Mouse (Mus musculus) naive thymus-derived CD4-positive, alpha-beta T cell, adult 2 months (primary cell): ENCODE measurements around the gene Nkap.
"Not testable (repeated sequence)": the region's sequence is repeated elsewhere in the genome, so short reads cannot be mapped to it uniquely, and the experiment has no call there.

ENCODE experiments used
- DNase-seq: peaks from one replicate; pipeline ENCODE4 v3.0.0-alpha.2; 2011; ENCODE audit warnings: low read depth

The Nkap gene

DNA sequence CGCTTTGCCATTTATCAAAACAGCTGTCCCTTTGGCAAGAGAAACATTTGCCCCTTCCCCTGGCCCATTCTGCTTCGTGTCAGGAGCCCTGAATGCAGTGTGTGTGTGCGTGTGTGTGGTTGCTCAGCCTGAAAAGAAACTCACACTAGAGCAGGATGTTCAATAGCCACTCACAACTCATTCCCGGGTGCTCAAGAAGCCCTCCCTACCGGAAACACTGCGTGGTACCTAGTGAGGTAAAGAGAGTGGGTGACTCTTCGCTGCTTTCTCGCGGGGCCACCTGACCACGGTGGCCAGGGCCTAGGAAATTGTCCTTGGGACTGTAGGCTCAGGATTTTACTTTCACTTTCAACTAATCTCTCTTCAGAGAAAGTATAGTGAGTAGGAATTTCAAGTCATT is 34.6 kb downstream of the Nkap start:
- peak; percentile 26 for DNase-seq

DNA sequence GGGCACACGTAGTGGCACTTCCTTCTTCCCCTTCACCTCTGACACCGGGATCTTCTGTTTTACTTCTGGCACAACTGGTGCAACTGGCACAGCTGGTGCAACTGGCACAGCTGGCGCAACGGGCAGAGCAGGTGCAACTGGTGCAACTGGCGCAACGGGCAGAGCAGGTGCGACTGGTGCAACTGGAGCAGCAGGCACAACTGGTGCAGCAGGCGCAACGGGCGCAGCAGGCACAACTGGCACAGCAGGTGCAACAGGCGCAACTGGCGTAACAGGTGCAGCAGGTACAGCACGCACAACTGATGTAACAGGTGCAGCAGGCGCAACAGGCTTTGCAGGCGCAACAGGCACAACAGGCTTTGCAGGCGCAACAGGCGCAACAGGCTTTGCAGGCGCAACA is 36.5 kb downstream of the Nkap start:
- DNase-seq = no peak

DNA sequence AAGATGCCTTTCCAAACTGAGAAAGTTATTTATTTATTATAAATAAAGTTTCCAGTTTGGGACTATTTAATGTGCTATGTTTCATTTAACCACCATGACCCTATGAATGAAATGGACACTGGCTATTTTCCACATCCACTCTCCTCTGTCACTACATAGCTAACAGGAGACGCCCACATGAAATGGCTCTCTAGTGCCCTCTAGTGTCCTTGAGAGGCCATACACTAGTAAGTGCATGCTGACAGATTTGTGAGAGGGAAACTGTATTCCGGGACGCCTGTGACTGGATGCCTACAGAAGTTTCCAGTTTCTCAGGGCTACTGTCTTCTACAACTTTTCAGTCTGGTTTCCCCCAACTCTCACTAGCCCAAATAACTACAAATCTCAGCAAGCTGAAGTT is 40.5 kb downstream of the Nkap start:
- DNase-seq = peak; percentile 71

DNA sequence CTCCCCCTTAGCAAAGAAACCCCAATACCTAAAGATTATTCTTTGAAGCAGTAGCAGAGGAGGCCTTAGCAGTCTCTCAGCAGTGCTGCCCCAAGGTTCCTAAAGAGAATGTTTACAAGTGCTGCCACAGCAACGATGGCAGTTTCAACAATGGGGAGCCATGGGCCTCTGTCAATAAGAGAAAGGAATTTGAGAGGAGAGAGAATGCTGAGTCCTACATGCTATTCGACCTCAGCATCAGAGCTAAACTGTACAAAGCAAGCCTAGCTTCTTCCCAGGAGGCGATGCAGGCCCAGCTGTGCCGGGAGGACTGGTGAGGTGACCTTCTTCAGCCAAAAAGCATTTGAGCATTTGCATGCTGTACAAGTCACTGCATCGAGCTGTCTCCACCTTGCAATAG is 42.1 kb downstream of the Nkap start, which contains the start of gene Akap14:
Akap14 (minus strand) TSS at position 101 of the 400 bp plus-strand sequence.
- DNase-seq = no peak

DNA sequence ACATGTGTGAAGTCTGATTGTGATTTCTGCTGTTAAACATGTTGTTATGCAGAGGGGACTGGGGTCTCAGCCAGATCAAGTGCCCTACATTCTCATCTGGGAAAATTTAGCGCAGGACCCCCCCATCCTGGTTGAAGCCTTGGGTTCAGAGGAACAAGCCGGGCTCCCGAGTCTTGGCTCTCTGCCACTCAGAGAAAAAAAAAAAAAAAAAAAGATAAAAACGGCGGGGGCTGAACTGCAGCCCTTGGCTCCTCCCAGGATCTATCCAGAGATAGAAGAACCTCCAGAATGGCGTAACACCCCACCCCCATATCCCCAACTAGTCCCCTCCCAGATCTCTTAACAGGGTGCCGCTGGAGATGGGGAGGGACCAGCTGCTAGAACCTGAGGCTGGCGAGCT is 57.8 kb downstream of the Nkap start:
- not testable (repeated sequence) for DNase-seq

DNA sequence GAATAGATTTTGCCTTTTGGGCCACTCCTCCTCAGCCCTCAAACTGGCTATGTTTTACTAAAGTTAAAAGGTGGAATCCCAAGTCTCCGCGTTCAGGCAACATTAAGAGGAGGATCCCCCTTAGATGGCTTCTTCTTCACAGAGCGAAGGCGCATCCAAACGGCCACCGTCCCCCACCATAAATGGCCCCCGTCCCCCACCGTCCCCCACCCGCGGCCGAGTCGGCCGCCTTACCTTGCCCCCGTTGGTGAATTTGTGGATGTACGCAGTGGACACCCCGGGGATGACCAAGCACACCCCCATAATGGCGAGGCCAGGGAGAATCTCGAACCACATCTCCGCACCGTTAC is 64.1 kb downstream of the Nkap start:
- DNase-seq = no peak

DNA sequence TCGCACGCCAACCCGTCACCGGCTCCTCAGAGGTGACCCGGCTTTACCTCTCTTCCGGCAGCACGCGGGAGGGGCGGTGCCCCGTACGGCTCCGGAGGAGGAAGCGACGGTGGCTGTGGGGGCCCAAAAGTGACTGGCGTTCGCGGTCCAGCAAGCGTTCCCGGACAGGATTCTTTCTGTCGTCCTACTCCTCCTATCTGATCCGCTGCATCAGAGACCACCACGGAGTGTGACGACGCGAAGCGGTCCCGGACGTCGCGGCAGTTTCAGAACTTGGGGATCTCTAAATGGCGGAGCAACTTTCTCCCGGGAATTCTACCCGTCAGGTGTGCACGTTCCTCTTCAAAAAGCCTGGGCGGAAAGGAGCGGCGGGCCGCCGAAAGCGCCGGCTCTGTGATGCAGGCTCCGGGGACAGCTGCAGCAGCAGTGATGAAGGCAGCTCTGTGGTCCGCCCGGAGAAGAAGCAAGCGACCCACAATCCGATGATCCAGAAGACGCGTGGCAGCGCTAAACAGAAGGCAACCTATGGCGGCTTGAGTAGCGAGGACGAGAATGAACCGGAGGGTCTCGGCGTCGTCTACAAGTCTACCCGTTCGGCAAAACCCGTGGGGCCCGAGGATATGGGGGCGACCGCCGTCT is 64.6 kb downstream of the Nkap start, which contains the start of the genes Ndufa1 and Rnf113a1:
Ndufa1 (minus strand) TSS at position 59 of the 639 bp plus-strand sequence.
Rnf113a1 (plus strand) TSS at position 141 of the 639 bp plus-strand sequence.
- peak; percentile 78 for DNase-seq

DNA sequence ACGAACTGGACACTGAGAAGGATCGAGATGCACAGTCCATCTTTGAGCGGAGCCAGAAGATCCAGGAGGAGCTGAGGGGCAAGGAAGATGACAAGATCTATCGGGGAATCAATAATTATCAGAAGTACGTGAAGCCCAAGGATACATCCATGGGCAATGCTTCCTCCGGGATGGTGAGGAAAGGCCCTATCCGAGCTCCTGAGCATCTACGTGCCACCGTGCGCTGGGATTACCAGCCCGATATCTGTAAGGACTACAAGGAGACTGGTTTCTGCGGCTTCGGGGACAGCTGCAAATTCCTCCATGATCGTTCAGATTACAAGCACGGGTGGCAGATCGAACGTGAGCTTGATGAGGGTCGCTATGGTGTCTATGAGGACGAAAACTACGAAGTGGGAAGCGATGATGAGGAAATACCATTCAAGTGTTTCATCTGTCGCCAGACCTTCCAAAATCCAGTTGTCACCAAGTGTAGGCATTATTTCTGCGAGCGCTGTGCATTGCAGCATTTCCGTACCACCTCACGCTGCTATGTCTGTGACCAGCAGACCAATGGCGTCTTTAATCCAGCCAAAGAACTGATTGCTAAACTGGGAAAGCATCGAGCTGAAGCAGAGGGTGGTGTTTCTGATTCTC is 65.3 kb downstream of the Nkap start:
- peak; percentile 19 for DNase-seq

DNA sequence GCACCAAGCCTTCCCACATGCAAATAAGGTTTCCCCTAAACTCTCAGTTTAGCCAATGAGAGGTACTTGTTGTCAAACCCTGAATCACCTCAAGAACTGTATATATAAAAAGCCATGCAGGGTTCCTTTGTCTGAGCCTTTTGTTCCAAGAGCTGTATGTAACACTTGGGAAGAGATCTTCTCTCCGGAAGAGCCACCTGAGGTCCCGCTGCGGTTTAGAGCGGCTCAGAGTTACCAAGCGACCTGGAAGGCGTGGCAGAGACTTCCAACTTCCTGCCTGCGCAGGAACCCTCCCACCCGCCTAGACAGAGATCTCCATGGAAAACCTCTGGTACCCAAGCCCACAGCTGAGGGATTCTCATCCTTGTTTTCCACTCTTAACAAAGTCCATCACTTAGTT is 72.1 kb downstream of the Nkap start:
- no peak for DNase-seq
